Mouse (Mus musculus) liver, adult (tissue): ENCODE measurements around the gene Mansc1.

Experiments used
- GATA4 ChIP-seq: IDR thresholded peaks from 2 replicates; pipeline ENCODE4 v1.6.1; 2014; ENCODE audit warnings: mild to moderate bottlenecking, low read length; ENCODE audit not compliant: insufficient replicate concordance

Gene Mansc1

DNA sequence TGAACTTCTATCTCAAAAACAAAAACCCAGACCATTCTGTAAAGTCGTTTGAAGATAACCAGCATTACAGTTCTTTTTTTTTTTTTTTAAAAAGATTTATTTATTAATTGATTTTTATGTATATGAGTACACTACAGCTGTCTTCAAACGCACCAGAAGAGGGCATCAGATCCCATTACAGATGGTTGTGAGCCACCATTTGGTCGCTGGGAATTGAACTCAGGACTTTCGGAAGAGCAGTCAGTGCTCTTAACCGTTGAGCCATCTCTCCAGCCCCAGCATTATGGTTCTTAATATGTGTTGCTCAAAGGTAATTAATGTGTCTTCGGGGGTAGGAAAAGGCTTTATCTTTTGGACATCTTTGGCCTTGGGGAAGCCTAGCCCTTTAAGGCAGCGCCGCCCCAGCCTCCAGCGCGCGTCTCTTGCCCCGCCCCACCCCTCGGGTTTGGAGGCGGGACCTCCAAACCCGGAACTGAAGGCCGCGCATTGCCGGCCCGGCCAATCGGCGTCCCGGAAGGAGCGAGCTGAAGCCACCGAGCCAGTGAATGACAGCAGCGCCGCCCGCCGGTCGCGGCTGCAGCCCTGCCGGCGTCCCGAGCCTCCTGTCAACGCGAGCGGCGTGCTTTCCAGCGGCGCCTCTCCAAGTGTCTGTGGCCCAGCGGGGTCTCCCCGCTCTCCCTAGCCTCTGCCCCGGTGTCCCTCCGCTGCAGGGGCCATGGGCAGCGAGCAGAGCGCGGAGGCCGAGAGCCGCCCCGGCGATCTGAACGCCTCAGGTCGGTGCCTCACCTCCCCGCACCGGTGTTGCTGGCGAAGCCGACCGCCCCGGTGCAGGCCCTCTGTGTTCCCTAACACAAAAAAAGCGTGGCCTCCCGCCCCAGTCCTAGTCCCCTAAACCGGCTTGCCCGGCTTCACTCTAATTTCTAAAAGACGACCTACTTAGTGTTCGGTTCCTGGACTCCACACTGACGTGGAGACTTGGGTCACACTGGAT is 8.5 kb upstream of the Mansc1 start:
- TF ChIP-seq GATA4, result peak; percentile 38; the same call in 1 of the 2 replicates

DNA sequence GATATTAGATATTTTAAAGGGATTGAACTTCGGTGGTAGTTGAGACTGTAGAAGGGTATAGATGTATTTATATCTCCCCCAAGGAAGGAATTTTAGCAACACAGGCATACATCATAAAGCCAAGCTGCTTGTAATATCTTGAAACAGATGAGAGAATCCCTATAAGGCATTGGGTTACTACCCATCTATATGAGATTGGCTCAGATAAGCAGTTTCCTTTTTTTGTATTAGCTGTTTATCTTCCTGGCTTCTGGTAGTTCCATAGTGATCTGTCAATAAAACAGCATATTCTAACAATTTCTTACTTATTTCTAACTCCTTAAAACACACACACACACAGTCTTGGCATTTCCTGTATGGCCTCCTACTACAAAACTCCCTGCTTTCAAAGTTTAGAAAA is 7.6 kb upstream of the Mansc1 start:
- TF ChIP-seq GATA4, result no peak

DNA sequence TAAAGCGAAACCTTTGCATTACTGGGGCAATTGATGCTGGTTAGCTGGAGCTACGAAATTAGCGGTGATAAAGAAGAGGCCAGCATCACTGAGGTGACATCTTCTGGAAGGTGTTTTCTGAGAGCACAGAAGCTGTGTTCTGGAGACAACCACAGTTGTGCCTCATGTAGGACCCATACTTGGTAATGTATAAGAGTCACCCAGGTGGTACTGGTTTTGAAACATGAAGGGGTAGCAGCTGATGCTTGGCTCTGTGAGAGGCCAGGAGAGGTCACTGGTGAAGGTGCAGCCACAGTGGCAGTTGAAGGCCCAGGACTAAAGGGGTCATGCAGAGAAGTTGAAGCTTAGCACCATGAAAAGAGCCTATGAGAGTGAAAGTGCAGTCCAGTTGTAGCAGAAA is 6.9 kb upstream of the Mansc1 start, which contains the start of gene Borcs5:
Gene Borcs5, plus strand, starts transcription at position 301 of the 400 bp plus-strand sequence.
- TF ChIP-seq GATA4, result no peak

DNA sequence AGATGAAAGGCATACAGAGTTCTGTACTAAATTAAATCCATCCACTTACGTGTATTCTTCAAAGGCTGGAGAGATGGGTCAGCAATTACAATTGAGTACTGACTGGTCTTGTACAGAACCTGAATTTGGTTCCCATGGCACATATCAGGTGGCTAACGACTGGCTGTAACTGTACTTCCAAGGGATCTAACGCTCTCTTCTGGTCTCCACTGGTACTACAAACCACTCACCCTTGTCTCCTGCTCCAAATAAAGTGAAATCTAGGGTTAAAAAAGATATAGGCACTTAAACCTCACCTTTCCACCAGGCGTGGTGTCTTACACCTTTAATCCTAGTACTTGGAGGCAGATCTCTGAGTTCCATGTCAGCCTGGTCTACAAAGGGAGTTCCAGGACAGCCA is 4.2 kb upstream of the Mansc1 start:
- TF ChIP-seq GATA4, result no peak

DNA sequence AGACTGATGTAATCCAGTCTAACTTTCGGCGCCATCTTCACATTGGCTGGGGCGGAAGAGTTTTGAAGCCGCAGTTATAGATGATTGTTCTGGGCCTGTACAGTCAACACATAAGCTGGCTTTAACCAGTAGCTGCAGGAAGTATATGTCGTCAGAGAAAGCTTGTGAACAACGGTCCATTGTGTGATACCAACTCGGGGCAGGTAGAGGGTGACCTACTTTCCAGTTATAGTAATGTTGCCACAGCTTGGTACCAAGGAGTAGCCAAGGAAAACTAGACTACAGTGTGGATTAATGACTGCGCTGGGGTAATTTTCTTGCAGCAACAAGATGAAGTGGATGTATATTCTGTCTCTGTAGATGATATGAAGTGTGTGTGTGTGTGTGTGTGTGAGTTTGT is 1.3 kb upstream of the Mansc1 start:
- TF ChIP-seq GATA4, result no peak

DNA sequence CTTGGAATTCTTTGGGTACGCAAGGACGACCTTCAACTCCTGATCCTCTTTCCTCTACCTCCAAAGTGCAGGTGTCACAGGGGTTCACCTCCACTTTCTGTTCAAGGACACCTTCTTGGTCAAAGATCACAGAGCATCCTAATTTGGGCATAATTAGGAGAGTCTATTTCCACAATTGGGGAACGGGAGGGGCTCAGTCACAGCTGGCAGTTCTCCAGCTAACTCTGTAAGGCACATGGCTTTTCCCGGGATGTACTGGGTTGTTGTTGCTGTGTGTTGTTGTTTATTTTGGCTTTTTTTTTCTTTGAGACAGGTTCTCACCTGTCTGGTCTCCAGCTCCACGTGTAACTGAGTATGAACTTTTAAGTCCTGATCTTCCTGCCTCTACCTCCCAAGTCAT is 468 bp upstream of the Mansc1 start:
- TF ChIP-seq GATA4, result no peak

DNA sequence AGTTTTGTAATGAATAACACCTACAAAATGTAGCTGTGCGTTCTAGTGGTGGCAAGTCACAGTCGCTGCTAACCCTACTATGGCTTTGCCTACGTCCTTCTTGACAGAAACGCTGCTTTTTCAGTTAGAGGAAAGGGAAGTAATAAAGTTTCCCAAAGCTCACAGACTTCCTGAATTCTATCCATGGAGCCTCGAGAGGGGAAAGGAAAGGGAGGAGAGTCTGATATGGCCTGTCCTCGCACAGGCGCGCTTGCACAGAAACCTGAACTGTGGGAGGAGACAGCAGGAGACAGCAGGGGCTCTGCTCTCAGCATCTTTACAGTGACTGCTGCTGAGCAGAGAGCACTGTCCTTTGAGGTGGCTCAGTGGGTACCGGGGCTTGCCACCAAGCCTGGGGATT is 1.8 kb downstream of the Mansc1 start:
- TF ChIP-seq GATA4, result peak; percentile 55; the same call in 1 of the 2 replicates

DNA sequence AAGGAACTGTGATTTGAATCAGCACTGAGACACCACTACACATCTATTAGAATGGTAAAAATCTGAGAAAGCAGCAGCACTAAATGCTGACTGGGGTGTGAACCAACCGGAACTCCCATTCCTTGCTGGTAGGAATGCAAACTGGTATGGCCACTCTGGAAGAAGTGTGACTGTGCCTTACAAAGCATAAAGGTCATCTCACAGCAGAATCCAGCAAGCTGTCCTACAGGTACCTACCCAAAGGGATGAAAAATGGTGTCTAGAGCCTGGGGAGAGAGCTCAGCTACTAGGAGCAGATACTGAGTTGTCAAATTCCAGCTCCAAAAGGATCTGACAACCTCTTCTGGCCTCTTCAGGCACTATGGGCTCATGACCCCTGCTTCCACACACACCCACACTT is 5.7 kb downstream of the Mansc1 start:
- TF ChIP-seq GATA4, result no peak

DNA sequence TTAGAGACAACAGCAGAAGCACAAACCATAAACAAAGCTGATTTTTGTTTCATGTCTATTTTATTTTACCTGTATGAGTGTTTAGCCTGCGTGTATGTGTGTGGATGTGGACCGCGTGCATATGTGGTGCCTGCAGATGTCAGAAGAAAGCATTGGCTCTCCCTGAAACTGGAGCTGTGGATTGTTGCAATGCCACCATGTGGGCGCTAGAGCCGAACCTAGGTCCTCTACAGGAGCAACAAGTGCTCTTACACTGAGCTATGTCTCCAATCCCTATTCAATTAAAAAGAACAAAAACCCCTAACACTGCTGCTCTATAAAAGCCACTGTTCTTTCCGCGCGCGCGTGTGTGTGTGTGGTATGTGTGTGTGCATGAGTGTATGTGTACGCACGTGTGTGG is 6.9 kb downstream of the Mansc1 start:
- TF ChIP-seq GATA4, result no peak

DNA sequence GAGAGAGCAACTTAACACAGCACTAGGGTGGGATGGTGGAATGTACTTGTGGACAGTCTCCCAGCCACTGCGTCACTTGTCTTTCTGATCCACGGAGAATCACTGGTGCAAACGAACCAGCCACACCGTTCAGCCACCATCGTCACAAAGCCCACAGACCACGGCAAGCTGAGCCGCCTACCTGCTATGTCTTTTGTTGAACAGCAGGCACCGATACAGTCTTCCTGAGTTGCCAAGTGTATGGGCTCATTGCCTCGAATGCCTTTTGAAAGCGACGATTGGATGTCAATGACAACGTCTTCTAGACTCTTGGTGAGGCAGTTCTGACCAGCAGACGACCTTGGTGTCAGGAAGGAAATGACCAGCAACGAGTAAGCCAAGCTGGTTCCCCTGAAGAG is 10.7 kb downstream of the Mansc1 start:
- TF ChIP-seq GATA4, result no peak

DNA sequence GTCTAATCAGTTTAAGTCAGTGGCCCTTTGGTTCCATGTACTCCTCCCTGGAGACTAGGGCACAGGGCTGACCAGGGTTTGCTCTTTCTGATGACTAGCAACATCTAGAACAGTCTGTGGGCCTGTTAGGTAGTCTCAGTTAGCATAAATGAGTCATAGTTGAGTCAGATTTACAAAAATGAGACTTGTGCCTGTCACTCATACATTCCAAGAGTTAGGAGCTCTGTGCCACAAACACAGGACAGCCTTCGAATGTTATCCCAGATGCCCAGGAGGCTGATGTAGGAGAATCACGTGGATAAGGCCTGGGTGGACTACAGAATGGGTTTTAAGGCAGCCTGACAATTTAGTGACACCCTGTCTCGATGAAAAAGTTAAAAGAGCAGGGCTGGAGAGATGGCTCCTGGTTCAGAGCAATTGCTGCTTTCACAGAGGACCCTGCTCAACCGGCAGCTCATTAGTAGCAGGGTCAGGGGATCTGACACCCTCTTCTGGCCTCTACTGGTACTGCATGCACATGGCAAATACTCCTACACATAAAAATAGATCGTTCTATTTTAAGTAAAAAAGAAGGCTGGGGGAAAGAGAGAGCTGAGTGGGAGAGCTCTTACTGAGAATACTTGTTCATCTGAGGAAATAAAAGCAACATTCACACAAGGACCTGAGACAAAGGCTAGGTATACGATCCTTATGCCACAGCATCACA is 11.3 kb downstream of the Mansc1 start:
- no peak for TF ChIP-seq GATA4

DNA sequence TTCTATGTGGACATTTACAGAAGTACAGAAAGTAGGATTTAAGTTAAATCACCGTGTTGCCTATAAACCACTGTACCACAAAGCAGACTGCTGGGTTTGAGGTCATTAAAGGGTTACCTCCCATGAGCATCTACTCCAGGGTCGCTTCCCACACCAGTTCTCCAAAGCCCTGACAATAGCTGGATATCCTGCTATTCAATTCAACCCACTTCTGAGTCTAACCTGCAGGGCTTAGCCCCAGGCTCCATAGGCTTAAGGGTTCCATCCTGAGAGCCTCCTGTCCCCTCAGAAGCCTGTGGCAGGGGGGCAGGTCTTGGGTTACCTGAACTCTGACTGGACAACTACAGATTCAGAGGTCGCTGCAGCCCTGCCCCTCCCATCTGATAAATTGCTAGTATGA is 12.2 kb downstream of the Mansc1 start:
- TF ChIP-seq GATA4, result no peak

DNA sequence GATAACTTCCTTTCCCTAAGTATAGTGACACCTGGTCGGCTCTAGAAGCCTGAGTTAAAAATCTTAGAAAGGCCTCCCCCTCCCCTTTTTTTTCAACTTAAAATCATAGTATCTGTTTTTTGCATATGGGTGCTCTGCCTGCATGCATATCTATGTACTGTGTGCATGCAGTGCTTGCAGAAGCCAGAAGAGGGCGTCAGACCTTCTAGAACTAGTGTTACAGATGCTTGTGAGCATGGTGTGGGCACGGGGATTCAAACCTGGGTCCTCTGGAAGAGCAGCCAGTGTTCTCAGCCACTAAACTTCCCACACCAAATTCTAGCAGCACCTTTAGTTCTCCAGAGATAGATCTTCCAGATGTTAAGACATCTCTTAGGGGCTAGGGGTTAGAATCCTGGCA is 14.7 kb downstream of the Mansc1 start:
- no peak for TF ChIP-seq GATA4

DNA sequence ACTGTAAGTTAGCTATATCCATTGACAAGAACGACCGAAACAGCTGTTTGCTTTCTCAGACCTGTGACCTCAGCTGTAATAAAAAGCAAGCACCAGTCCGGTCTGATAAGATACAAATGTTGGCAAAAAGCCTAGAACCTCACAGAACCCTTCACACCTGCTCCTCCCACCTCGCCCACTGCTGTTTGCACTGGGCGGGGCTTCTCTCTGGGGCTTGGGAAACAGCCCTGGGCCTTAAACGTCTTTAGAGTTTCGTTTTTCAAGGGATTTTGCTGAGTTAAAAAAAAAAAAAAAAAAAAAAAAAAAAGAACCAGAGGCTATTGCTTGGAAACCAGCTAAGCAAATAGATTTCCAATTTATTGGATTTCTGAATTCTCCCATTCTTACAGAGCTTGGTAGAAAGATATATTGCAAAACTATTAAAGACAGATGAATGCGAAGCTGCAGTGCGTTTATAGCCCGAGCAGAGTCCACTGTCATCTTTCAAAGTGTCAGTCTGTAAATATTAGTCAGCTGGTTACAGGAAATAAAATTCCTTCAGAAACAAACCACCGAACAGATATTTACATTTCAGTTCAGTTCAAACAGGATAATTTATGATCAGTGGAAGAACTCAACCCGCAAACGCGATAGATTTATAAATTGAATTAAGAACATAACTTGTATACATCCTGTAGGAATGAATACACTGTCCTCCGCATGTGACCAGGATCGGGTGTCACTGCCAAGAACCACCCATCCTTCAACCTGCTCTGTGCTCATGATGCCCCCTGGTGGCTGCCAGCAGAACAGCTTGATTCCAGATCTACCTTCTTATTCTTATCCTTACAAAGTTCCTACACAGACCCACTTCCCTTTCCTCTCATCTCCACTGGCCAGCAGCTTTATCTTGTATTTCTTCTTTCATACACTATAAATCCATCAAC is 17.3 kb downstream of the Mansc1 start:
- TF ChIP-seq GATA4, result peak; percentile 73

DNA sequence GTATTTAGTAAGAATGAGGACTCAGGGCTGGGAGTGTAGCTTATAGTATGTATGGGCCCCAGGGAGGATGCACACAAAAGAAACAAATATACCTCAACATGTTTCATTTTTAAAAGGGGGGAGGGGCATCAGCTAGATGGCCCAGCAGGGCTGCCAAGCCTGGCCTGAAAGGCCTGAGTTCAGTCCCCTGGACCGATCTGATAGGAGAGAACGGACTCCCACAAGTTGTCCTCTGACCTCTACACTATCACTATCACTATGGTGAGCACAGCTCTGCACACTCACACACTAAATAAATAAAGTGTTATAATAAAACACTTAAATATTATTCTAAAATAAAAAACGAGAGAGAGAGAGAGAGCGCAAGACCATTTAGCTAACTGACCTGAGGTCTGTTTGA is 18.0 kb downstream of the Mansc1 start:
- no peak for TF ChIP-seq GATA4
